Mouse (Mus musculus): ENCODE measurements at regions not wholly inside any gene's neighbourhood (a gene's known extent, or its start where the extent isn't known, plus 50 kb on each side); places are given as distances from the start of the nearest gene placed in this dataset.
"Not testable (repeated sequence)": the region's sequence is repeated elsewhere in the genome, so short reads cannot be mapped to it uniquely, and the experiment has no call there.

- DNase-seq (ENCODE audit: low spot score in 2 of 2): not testable (repeated sequence)
These were observed 87.4 kb upstream of the Olfr1402 start for GRCm38 (mm10) chr3:97509134-97509661.

GRCm38 (mm10) chr3:97507209-97507608, 85.4 kb upstream of the Olfr1402 start:
- peak; percentile 39 to 52 for DNase-seq (ENCODE audit: low spot score in 2 of 2)

GRCm38 (mm10) chr3:97491904-97492303, 70.1 kb upstream of the Olfr1402 start:
- DNase-seq (ENCODE audit: low spot score in 2 of 2): no peak

GRCm38 (mm10) chr3:97491208-97491607, 69.4 kb upstream of the Olfr1402 start:
- DNase-seq (ENCODE audit: low spot score in 2 of 2): no peak

GRCm38 (mm10) chr3:97489336-97489735, 67.5 kb upstream of the Olfr1402 start:
- DNase-seq (ENCODE audit: low spot score in 2 of 2): no peak
